Mouse (Mus musculus) liver, adult (tissue): Measurements from ENCODE around the gene Rcan2.

Source experiments
- GATA4 ChIP-seq: IDR thresholded peaks from 2 replicates; pipeline ENCODE4 v1.6.1; 2014; ENCODE audit warnings: mild to moderate bottlenecking, low read length; ENCODE audit not compliant: insufficient replicate concordance

Rcan2 gene

GRCm38 (mm10) chr17:44071680-44072079 is 270.5 kb downstream of the Rcan2 start:
- TF ChIP-seq GATA4: no peak

DNA sequence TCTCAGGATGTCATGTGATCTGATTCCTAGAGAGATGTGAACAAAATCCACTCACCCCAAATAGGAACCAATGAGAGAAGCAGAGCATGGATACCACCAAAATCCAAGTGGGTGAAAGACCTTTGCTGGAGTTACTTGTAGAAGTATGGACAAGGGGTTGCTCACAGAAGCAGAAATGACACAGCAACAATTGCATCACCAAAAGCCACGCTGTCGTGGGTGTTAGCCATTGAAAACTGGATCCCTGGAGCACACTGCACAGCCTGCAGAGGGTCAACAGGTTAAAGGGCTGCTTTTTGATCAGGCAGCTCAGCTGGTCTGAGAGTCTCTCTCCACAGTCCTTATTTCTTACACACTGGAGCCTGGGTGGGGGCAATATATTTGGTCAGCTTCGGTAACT is 274.4 kb downstream of the Rcan2 start:
- no peak for TF ChIP-seq GATA4

GRCm38 (mm10) chr17:44076051-44076680 is 275.0 kb downstream of the Rcan2 start:
- TF ChIP-seq GATA4: no peak

GRCm38 (mm10) chr17:44077146-44077842 is 276.1 kb downstream of the Rcan2 start:
- TF ChIP-seq GATA4: no peak

DNA sequence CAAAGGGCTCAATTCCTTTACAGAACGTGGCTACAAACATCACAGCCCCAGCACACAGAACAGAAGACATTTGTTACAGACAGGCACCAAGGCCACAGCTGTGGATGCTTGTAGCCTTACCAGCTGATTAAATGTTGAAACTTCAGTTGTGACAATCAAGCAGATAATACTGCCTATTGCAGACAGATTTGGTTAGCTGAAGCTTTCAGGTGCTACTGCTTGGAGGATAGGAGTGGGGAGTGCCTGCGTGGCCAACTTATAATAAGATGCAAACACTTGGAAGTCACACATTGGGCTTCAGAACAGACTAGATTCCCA is 276.7 kb downstream of the Rcan2 start:
- TF ChIP-seq GATA4: no peak

GRCm38 (mm10) chr17:44078631-44079350 is 277.6 kb downstream of the Rcan2 start, which contains the start of gene Enpp5:
Gene Enpp5, plus strand, starts transcription at chr17:44078813.
- no peak for TF ChIP-seq GATA4

DNA sequence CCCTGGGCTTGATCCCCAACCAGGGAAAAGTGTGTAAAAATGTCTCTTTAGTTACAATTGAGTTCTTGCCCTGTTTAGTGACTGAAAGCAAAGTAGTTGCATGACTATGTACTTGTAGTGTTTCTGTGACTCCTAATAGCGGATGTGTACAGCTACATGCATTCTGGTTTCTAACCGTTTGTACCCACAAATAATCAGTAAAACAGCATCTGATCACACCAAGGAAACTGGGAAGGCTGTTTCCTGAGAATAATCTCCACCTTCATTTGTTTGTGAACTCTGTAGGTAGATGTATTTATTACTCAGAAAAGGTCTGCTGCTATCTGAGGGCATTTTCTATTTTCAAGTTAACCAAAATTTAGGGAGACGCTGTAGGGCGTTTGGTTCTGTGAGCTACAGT is 282.0 kb downstream of the Rcan2 start:
- TF ChIP-seq GATA4: no peak

GRCm38 (mm10) chr17:44088226-44088625 is 287.1 kb downstream of the Rcan2 start:
- no peak for TF ChIP-seq GATA4
